Mouse (Mus musculus) hindbrain, embryonic 12.5 days (tissue): Measurements from ENCODE around the gene Ifitm10. TPM values are rescaled to one million over a fixed set of nuclear protein-coding genes. Genes with fewer than 3 reads are reported as not detected.

Source experiments
- polyA plus RNA-seq: library from polyadenylated mRNA; unstranded; fragments of >200 nt; fragmentation: Nextera tagmentation; extraction: Ambion mirVana; gene quantifications from 2 replicates; pipeline ENCODE4 v1.2.1, GENCODE M21; 2016

Ifitm10 gene
- polyA plus RNA-seq, 1 experiment from 2014 or later: 1.3 TPM

Other genes starting within 250 kb of the Ifitm10 start
- not detected in 2 replicates for gene Gm39115, start 237.7 kb downstream of the Ifitm10 start, polyA plus RNA-seq
- gene Gm45337, start 229.1 kb downstream of the Ifitm10 start, polyA plus RNA-seq: not detected in 2 replicates
- not detected in 2 replicates for gene Gm29735, start 216.6 kb downstream of the Ifitm10 start, polyA plus RNA-seq
- not detected in 2 replicates for gene Gm4553, start 208.0 kb downstream of the Ifitm10 start, polyA plus RNA-seq
- gene Krtap5-2, start 197.7 kb downstream of the Ifitm10 start, polyA plus RNA-seq: not detected in 2 replicates
- not detected in 2 replicates for gene Gm10153, start 183.4 kb downstream of the Ifitm10 start, polyA plus RNA-seq
- not detected in 2 replicates for gene Krtap5-3, start 172.4 kb downstream of the Ifitm10 start, polyA plus RNA-seq
- gene Gm7579, start 161.9 kb downstream of the Ifitm10 start, polyA plus RNA-seq: not detected in 2 replicates
- gene Krtap5-5, start 143.8 kb downstream of the Ifitm10 start, polyA plus RNA-seq: not detected in 2 replicates
- gene Gm40460, start 132.7 kb downstream of the Ifitm10 start, polyA plus RNA-seq: not detected in 2 replicates
- not detected in 2 replicates for gene Gm2431, start 115.4 kb downstream of the Ifitm10 start, polyA plus RNA-seq
- gene Gm4559, start 99.4 kb downstream of the Ifitm10 start, polyA plus RNA-seq: not detected in 2 replicates
- gene Krtap5-1, start 76.6 kb downstream of the Ifitm10 start, polyA plus RNA-seq: not detected in 2 replicates
- gene Krtap5-4, start 70.2 kb downstream of the Ifitm10 start, polyA plus RNA-seq: not detected in 2 replicates
- not detected in 2 replicates for gene Gm49369, start 8.9 kb upstream of the Ifitm10 start, polyA plus RNA-seq
- 213 and 215 TPM in 2 replicates for gene Ctsd, start 14.3 kb upstream of the Ifitm10 start, polyA plus RNA-seq
- 0.30 TPM in 1 of 2 replicates, not detected in the other for gene Syt8, start 61.1 kb upstream of the Ifitm10 start, polyA plus RNA-seq
- 1.9 and 3.6 TPM in 2 replicates for gene Tnni2, start 68.1 kb upstream of the Ifitm10 start, polyA plus RNA-seq
- gene Lsp1, start 87.1 kb upstream of the Ifitm10 start, polyA plus RNA-seq: 9.6 and 14.4 TPM in 2 replicates
- gene Tnnt3, start 125.1 kb upstream of the Ifitm10 start, polyA plus RNA-seq: 1.8 and 5.8 TPM in 2 replicates
- gene Mrpl23, start 158.9 kb upstream of the Ifitm10 start, polyA plus RNA-seq: 8.4 and 13.4 TPM in 2 replicates